Mouse (Mus musculus): ENCODE measurements at regions not wholly inside any gene's neighbourhood (a gene's known extent, or its start where the extent isn't known, plus 50 kb on each side); places are given as distances from the start of the nearest gene placed in this dataset.

- TF ChIP-seq POLR2A (IDR thresholded peaks at IDR 0.05; ENCODE audit: borderline replicate concordance, low read depth, low read length): no peak
- TF ChIP-seq CTCF (IDR thresholded peaks at IDR 0.05; ENCODE audit: low read depth, low read length): no peak
Measured at GRCm38 (mm10) chr5:144632295-144632694, 86.6 kb downstream of the Nptx2 start.

All from bone marrow macrophage, adult 2 months (primary cell).